Mouse (Mus musculus) lung, postnatal 0 days (tissue): ENCODE data around the gene Zfp512b. TPM values are rescaled to one million over a fixed set of nuclear protein-coding genes. Genes with fewer than 3 reads are reported as not detected.

Experiments used
- ATAC-seq: fragments of 200-750 bp; cut with Nextera tagmentation; 2 replicates; pipeline ENCODE4 v1.8.0; 2017; ENCODE audit warnings: moderate library complexity
- DNase-seq: peaks from one replicate; pipeline ENCODE4 v3.0.0-alpha.2; 2016; ENCODE audit warnings: low spot score
- H3K27ac ChIP-seq: fragments of 300-500 bp; sonication (generic); 2 replicates; pipeline ENCODE4 v1.5.1; 2014; ENCODE audit warnings: antibody characterized with exemption, mild to moderate bottlenecking, low read length, mixed read lengths
- H3K27me3 ChIP-seq: fragments of 300-500 bp; sonication (generic); replicated peaks from 2 replicates; pipeline ENCODE4 v1.6.1; 2014; ENCODE audit warnings: low read length, mixed read lengths; ENCODE audit not compliant: insufficient read depth
- H3K36me3 ChIP-seq: fragments of 300-500 bp; sonication (generic); 2 replicates; pipeline ENCODE4 v1.6.1; 2014; ENCODE audit warnings: low read length, mixed read lengths; ENCODE audit not compliant: insufficient read depth
- H3K4me1 ChIP-seq: fragments of 300-500 bp; sonication (generic); 2 replicates; pipeline ENCODE4 v1.6.1; 2014; ENCODE audit warnings: antibody characterized with exemption, low read depth, low read length, mixed read lengths; ENCODE audit not compliant: insufficient read depth
- H3K4me2 ChIP-seq: fragments of 300-500 bp; sonication (generic); replicated peaks from 2 replicates; pipeline ENCODE4 v1.6.1; 2014; ENCODE audit warnings: low read depth, mild to moderate bottlenecking, low read length, moderate library complexity, mixed read lengths
- H3K4me3 ChIP-seq: fragments of 300-500 bp; sonication (generic); 2 replicates; pipeline ENCODE4 v1.5.1; 2014; ENCODE audit warnings: low read depth, low read length
- H3K9ac ChIP-seq: fragments of 300-500 bp; sonication (generic); replicated peaks from 2 replicates; pipeline ENCODE4 v1.6.1; 2014; ENCODE audit warnings: low read depth, mild to moderate bottlenecking
- H3K9me3 ChIP-seq: fragments of 300-500 bp; sonication (generic); 2 replicates; pipeline ENCODE4 v1.6.1; 2016; ENCODE audit warnings: low read length, mixed read lengths
- CTCF ChIP-seq: IDR thresholded peaks from 2 replicates; pipeline ENCODE4 v1.5.1; 2016; ENCODE audit warnings: antibody characterized with exemption, mild to moderate bottlenecking
- EP300 ChIP-seq: IDR thresholded peaks from 2 replicates; pipeline ENCODE4 v1.6.1; 2016; ENCODE audit warnings: antibody characterized with exemption, mild to moderate bottlenecking, control low read depth
- WGBS: fragments of 180-500 bp; shearing (Covaris S2); extraction: QIAGEN DNeasy Blood & Tissue Kit; methylation state at CpG from one replicate; pipeline ENCODE4 v1.1.7; 2014; 5-methylcytosine and 5-hydroxymethylcytosine counted together
- polyA plus RNA-seq: library from polyadenylated mRNA; unstranded; fragments of >200 nt; fragmentation: Nextera tagmentation; extraction: Ambion mirVana; gene quantifications from 2 replicates; pipeline ENCODE4 v1.2.1, GENCODE M21; 2015

The Zfp512b gene
- polyA plus RNA-seq, 1 experiment from 2014 or later, result 24.4 TPM

- Histone ChIP-seq H3K4me1 (peaks cover 13% of the 10 kb centered on the region; the same call in 1 of the 2 replicates), H3K4me2 (peak within 1 kb of the TSS; percentile 88), H3K4me3 (peak within 1 kb of the TSS; percentile 90), H3K9ac (peak within 1 kb of the TSS; percentile 88), H3K36me3 (0 out of 2 replicates have a peak, but pooled peaks cover 12% of the 10 kb centered on the region), H3K27me3 (no peaks in the 10 kb centered on the region), H3K9me3 (no peaks in the 10 kb centered on the region), H3K27ac (peak within 1 kb of the TSS; percentile 91)
- WGBS, result 9% methylated on average over 5 of the region's 5 CpGs
- no peak for DNase-seq
- TF ChIP-seq EP300, result no peak
- TF ChIP-seq CTCF, result no peak
- peak; percentile 4; the same call in 1 of the 2 replicates for ATAC-seq
These were observed 996 bp downstream of the Zfp512b start, which contains the start of gene Prpf6 for GRCm38 (mm10) chr2:181591528-181592085. Prpf6 (plus strand) TSS chr2:181591868.

- peaks cover 13% of the 10 kb centered on the region; the same call in 1 of the 2 replicates for H3K4me1 ChIP-seq
- 92% methylated on average over 5 of the region's 5 CpGs for WGBS
- H3K9me3 ChIP-seq, result no peaks in the 10 kb centered on the region
- 0 out of 2 replicates have a peak, but pooled peaks cover 17% of the 10 kb centered on the region for H3K36me3 ChIP-seq
- no peak for TF ChIP-seq EP300
- TF ChIP-seq CTCF, result no peak
- ATAC-seq, result no peak
- H3K9ac ChIP-seq, result no peak overlapping the region
- no peak overlapping the region for H3K4me2 ChIP-seq
- H3K4me3 ChIP-seq, result no peak overlapping the region
- no peaks in the 10 kb centered on the region for H3K27me3 ChIP-seq
- H3K27ac ChIP-seq, result no peak overlapping the region
- DNase-seq, result no peak
These were observed 2.1 kb downstream of the Zfp512b start for GRCm38 (mm10) chr2:181590471-181590870.

- WGBS, result 95% methylated on average over 9 of the region's 9 CpGs
- TF ChIP-seq EP300 (no peak), CTCF (no peak)
- Histone ChIP-seq H3K27me3 (no peaks in the 10 kb centered on the region), H3K36me3 (0 out of 2 replicates have a peak, but pooled peaks cover 17% of the 10 kb centered on the region), H3K27ac (no peak overlapping the region), H3K4me3 (no peak overlapping the region), H3K9me3 (no peaks in the 10 kb centered on the region), H3K4me1 (peaks cover 13% of the 10 kb centered on the region; the same call in 1 of the 2 replicates), H3K9ac (no peak overlapping the region), H3K4me2 (no peak overlapping the region)
- no peak for DNase-seq
- no peak for ATAC-seq
These were observed 2.9 kb downstream of the Zfp512b start for GRCm38 (mm10) chr2:181589732-181590105.

GRCm38 (mm10) chr2:181589011-181589731 lies 3.4 kb downstream of the Zfp512b start:
- Histone ChIP-seq H3K9me3 (no peaks in the 10 kb centered on the region), H3K4me2 (no peak overlapping the region), H3K27ac (no peak overlapping the region), H3K4me3 (no peak overlapping the region), H3K9ac (no peak overlapping the region), H3K4me1 (peaks cover 13% of the 10 kb centered on the region; the same call in 1 of the 2 replicates), H3K36me3 (0 out of 2 replicates have a peak, but pooled peaks cover 17% of the 10 kb centered on the region), H3K27me3 (no peaks in the 10 kb centered on the region)
- 90% methylated on average over 10 of the region's 10 CpGs for WGBS
- DNase-seq, result no peak
- no peak for ATAC-seq
- TF ChIP-seq EP300, result no peak
- no peak for TF ChIP-seq CTCF

- WGBS, result 88% methylated on average over 11 of the region's 11 CpGs
- 0 out of 2 replicates have a peak, but pooled peaks cover 17% of the 10 kb centered on the region for H3K36me3 ChIP-seq
- ATAC-seq, result no peak
These were observed 4.3 kb downstream of the Zfp512b start for GRCm38 (mm10) chr2:181588229-181588780.

GRCm38 (mm10) chr2:181587796-181588195 lies 4.8 kb downstream of the Zfp512b start:
- H3K36me3 ChIP-seq, result 0 out of 2 replicates have a peak, but pooled peaks cover 17% of the 10 kb centered on the region
- H3K4me1 ChIP-seq, result peaks cover 10% of the 10 kb centered on the region; the same call in 1 of the 2 replicates
- TF ChIP-seq CTCF, result peak; percentile 30
- TF ChIP-seq EP300, result no peak
- WGBS, result 88% methylated on average over 6 of the region's 6 CpGs
- H3K27me3 ChIP-seq, result no peaks in the 10 kb centered on the region
- no peak overlapping the region for H3K4me3 ChIP-seq
- no peak overlapping the region for H3K27ac ChIP-seq
- DNase-seq (no peak), ATAC-seq (no peak)
- no peak overlapping the region for H3K4me2 ChIP-seq
- H3K9ac ChIP-seq, result no peak overlapping the region
- no peaks in the 10 kb centered on the region for H3K9me3 ChIP-seq

More at GRCm38 (mm10) chr2:181588229-181588780, 4.3 kb downstream of the Zfp512b start:
- Histone ChIP-seq H3K9me3 (no peaks in the 10 kb centered on the region), H3K27ac (no peak overlapping the region), H3K4me2 (no peak overlapping the region), H3K27me3 (no peaks in the 10 kb centered on the region), H3K9ac (no peak overlapping the region), H3K4me3 (no peak overlapping the region), H3K4me1 (peaks cover 12% of the 10 kb centered on the region; the same call in 1 of the 2 replicates)
- TF ChIP-seq EP300 (no peak), CTCF (no peak)
- DNase-seq, result no peak
